Mouse (Mus musculus) ES-E14 (cell line): ENCODE data around the gene Rxrb.

Experiments used
- CHD2 ChIP-seq: IDR thresholded peaks from 2 replicates; pipeline ENCODE4 v1.6.1; 2014; ENCODE audit warnings: mild to moderate bottlenecking, low read depth, low read length, inconsistent platforms
- HCFC1 ChIP-seq: IDR thresholded peaks from 2 replicates; pipeline ENCODE4 v1.6.1; 2012; ENCODE audit warnings: low read length, inconsistent platforms, borderline replicate concordance; ENCODE audit not compliant: insufficient read depth
- MAFK ChIP-seq: IDR thresholded peaks from 2 replicates; pipeline ENCODE4 v1.6.1; 2014; ENCODE audit warnings: mild to moderate bottlenecking, low read depth, low read length, inconsistent platforms; ENCODE audit not compliant: insufficient read depth
- ZC3H11A ChIP-seq: IDR thresholded peaks from 2 replicates; pipeline ENCODE4 v1.6.1; 2012; ENCODE audit warnings: low read depth, mild to moderate bottlenecking, inconsistent platforms, low read length, borderline replicate concordance
- ZNF384 ChIP-seq: IDR thresholded peaks from 2 replicates; pipeline ENCODE4 v1.6.1; 2012; ENCODE audit warnings: low read depth, low read length, inconsistent platforms

DNA sequence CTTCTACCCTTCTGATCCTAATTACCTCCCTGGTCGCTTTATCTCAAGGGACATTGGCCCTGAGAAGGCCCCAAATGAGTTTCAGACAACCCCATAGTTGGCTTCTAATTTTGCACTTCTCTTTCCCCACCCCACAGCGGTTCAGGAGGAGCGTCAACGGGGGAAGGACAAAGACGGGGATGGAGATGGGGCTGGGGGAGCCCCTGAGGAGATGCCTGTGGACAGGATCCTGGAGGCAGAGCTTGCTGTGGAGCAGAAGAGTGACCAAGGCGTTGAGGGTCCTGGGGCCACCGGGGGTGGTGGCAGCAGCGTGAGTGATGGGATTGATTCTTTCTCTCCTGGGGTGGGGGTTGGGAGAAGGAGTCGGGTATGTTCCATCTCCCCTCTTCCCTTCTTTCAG lies 3.9 kb downstream of the Rxrb start:
- TF ChIP-seq ZNF384 (no peak), MAFK (no peak), HCFC1 (no peak), ZC3H11A (no peak), CHD2 (no peak)
